Mouse (Mus musculus) MEL (cell line): ENCODE measurements at regions not wholly inside any gene's neighbourhood (a gene's known extent, or its start where the extent isn't known, plus 50 kb on each side); places are given as distances from the start of the nearest gene placed in this dataset.

Source experiments
- CHD1 ChIP-seq: IDR thresholded peaks from 2 replicates; pipeline ENCODE4 v1.6.1; 2012; ENCODE audit warnings: low read depth, mild to moderate bottlenecking, inconsistent platforms, low read length, improper control_type of control experiment
- CTCF ChIP-seq, 3 experiments: IDR thresholded peaks in 2 of 3; conservative IDR thresholded peaks in 1 of 3; 2 replicates each; pipeline ENCODE4 v1.5.1; 2011 to 2012; ENCODE audit warnings: low read length in 3 of 3, low read depth in 2 of 3, mild to moderate bottlenecking in 2 of 3, improper control_type of control experiment in 1 of 3, inconsistent platforms in 1 of 3, mixed read lengths in 1 of 3, moderate library complexity in 1 of 3; ENCODE audit not compliant: control insufficient read depth in 1 of 3, insufficient read depth in 1 of 3, poor library complexity in 1 of 3, severe bottlenecking in 1 of 3
- EP300 ChIP-seq, 2 experiments: IDR thresholded peaks; 2 replicates each; pipeline ENCODE4 v1.6.1; 2011; ENCODE audit warnings: improper control_type of control experiment in 2 of 2, low read length in 2 of 2, low read depth in 1 of 2, mild to moderate bottlenecking in 1 of 2
- GATA1 ChIP-seq: IDR thresholded peaks from 2 replicates; pipeline ENCODE4 v1.6.1; 2011; ENCODE audit warnings: low read depth, low read length, improper control_type of control experiment
- MAX ChIP-seq: IDR thresholded peaks from 2 replicates; pipeline ENCODE4 v1.6.1; 2011; ENCODE audit warnings: low read length, improper control_type of control experiment
- MEF2A ChIP-seq: IDR thresholded peaks from 2 replicates; pipeline ENCODE4 v1.6.1; 2014; ENCODE audit warnings: low read depth, mild to moderate bottlenecking, inconsistent platforms, low read length, improper control_type of control experiment; ENCODE audit not compliant: poor library complexity, insufficient replicate concordance, severe bottlenecking; ENCODE audit errors: extremely low read depth
- POLR2A ChIP-seq, 2 experiments: IDR thresholded peaks; 2 replicates each; pipeline ENCODE4 v1.6.1; 2011 to 2012; ENCODE audit warnings: low read length in 2 of 2, mild to moderate bottlenecking in 2 of 2, control low read depth in 1 of 2, improper control_type of control experiment in 1 of 2, low read depth in 1 of 2, moderate library complexity in 1 of 2; ENCODE audit not compliant: control insufficient read depth in 1 of 2, insufficient read depth in 1 of 2, poor library complexity in 1 of 2
- POLR2AphosphoS2 ChIP-seq: IDR thresholded peaks from 2 replicates; pipeline ENCODE4 v1.6.1; 2011; ENCODE audit warnings: low read length, improper control_type of control experiment
- SMC3 ChIP-seq: IDR thresholded peaks from 2 replicates; pipeline ENCODE4 v1.6.1; 2011; ENCODE audit warnings: low read depth, low read length, improper control_type of control experiment
- TAL1 ChIP-seq: IDR thresholded peaks from 2 replicates; pipeline ENCODE4 v1.6.1; 2012; ENCODE audit warnings: mild to moderate bottlenecking, inconsistent platforms, low read length, moderate library complexity, mixed read lengths
- TCF12 ChIP-seq: IDR thresholded peaks from 2 replicates; pipeline ENCODE4 v1.6.1; 2014; ENCODE audit warnings: low read depth, mild to moderate bottlenecking, inconsistent platforms, low read length, improper control_type of control experiment, moderate library complexity
- ZMIZ1 ChIP-seq: IDR thresholded peaks from 2 replicates; pipeline ENCODE4 v1.6.1; 2012; ENCODE audit warnings: low read depth, mild to moderate bottlenecking, inconsistent platforms, low read length, improper control_type of control experiment, moderate library complexity

- TF ChIP-seq TCF12 (no peak), POLR2A (IDR thresholded peaks at IDR 0.05; ENCODE audit: control insufficient read depth in 1 of 2, insufficient read depth in 1 of 2, low read depth in 1 of 2, low read length in 2 of 2, poor library complexity in 1 of 2) (no peak), EP300 (IDR thresholded peaks at IDR 0.05; ENCODE audit: low read depth in 1 of 2, low read length in 2 of 2) (no peak), SMC3 (no peak), TAL1 (no peak), CTCF (IDR thresholded peaks at IDR 0.05 in 2 of 3, conservative IDR thresholded peaks at IDR 0.05 in 1 of 3; ENCODE audit: control insufficient read depth in 1 of 3, insufficient read depth in 1 of 3, low read depth in 2 of 3, low read length in 3 of 3, poor library complexity in 1 of 3, severe bottlenecking in 1 of 3) (no peak), GATA1 (no peak), MEF2A (no peak), CHD1 (no peak), ZMIZ1 (no peak), MAX (no peak), POLR2AphosphoS2 (no peak)
These were observed 3050.3 kb upstream of the Lrrc6 start for GRCm38 (mm10) chr15:69551012-69551411.
